Mouse (Mus musculus): Measurements from ENCODE around the gene Olfr430. TPM values are rescaled to one million over a fixed set of nuclear protein-coding genes. Genes with fewer than 3 reads are reported as not detected.
"Not testable (repeated sequence)": the region's sequence is repeated elsewhere in the genome, so short reads cannot be mapped to it uniquely, and the experiment has no call there.

Olfr430 gene
- total RNA-seq (2018; cell fraction: chromatin; rRNA removed): not detected
- total RNA-seq (2018; cell fraction: cytosol; rRNA removed): not detected
- total RNA-seq (2018; cell fraction: nucleus; rRNA removed): not detected
- polyA plus RNA-seq (2018): not detected in 3 replicates

DNA sequence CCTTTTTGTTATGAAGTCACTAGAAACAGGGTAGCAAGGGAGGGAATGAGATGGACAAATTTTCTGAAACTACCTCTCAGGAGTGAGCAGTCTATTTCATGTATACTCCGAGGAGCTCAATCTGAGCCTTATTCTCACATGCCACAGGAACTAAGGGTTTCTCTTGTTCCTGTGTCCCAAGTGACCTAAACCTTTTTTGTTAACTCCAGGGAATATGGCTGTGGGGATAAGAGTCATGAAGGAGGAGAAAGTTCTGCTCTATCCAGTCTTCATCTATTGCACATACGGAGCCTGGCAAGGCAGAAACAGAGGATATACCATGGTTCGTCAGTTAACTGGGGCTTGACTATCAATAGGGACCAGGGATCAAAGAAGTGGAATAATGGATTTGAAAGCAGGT lies at the start of gene Olfr430:
Gene Olfr430 (plus strand): TSS at position 301 of the 400 bp plus-strand sequence.
- no peaks in the 10 kb centered on the region for H3K36me3 ChIP-seq (ENCODE audit: inconsistent target)
- no peak within 1 kb of the TSS for H3K27ac ChIP-seq
- no peaks in the 10 kb centered on the region for H3K79me2 ChIP-seq (ENCODE audit: inconsistent target)
- H3K4me3 ChIP-seq (ENCODE audit: inconsistent target): no peak within 1 kb of the TSS
- WGBS (ENCODE audit: missing documents): 95% methylated on average over 3 of the region's 3 CpGs

DNA sequence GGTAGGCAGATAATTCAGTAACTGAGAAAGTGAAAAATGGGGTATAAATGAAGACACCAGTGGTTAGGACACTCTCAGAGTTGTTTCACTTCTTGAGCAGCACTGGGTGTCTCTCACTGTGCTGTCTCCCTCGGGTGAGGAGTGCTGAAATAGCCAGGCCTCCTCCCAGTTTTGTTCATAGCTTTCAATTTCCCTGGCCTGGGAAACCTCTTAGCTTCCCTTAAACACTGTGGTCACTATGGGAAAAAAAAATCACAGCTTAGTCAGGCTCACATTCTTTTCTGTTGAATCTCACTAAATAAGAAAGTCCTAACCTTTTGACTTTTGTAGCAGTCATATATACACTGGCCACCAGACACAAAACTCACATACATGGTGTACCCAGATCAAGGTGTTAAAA lies 34.7 kb upstream of the Olfr430 start, which contains the start of gene Ifi205:
Gene Ifi205 (minus strand): TSS at position 113 of the 400 bp plus-strand sequence.
- peaks cover 6% of the 10 kb centered on the region; the same call in 1 of the 2 replicates for H3K36me3 ChIP-seq (ENCODE audit: inconsistent target)
- H3K79me2 ChIP-seq (ENCODE audit: inconsistent target): peaks cover 35% of the 10 kb centered on the region; the same call in 1 of the 2 replicates
- H3K4me3 ChIP-seq (ENCODE audit: inconsistent target): no peak within 1 kb of the TSS
- 27% methylated on average over 1 of the region's 1 CpGs for WGBS (ENCODE audit: missing documents)
- H3K27ac ChIP-seq: no peak within 1 kb of the TSS

DNA sequence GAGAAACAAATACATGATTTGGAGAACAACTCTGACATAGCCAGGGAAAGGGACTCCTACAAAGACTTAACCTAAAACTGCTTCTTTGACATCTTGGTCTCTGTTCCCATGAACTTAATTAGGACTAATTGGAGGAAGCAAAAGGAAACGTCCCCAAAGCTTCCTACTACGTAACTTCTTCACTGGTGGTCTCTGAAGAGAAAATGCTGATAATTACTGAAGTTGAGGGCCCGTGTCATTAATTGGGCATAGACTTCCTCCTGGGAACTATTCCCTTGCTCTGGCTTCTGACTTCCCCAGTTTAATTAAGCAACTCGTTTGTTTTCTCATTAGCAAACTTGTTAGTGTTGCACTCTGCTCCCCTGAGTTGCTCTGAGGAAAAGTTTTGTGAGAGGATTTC lies 30.6 kb upstream of the Olfr430 start:
- 67% methylated on average over 4 of the region's 4 CpGs for WGBS (ENCODE audit: missing documents)
- H3K36me3 ChIP-seq (ENCODE audit: inconsistent target): no peaks in the 10 kb centered on the region
- no peak overlapping the region for H3K27ac ChIP-seq
- H3K79me2 ChIP-seq (ENCODE audit: inconsistent target): peaks cover 7% of the 10 kb centered on the region; the same call in 1 of the 2 replicates
- no peak overlapping the region for H3K4me3 ChIP-seq (ENCODE audit: inconsistent target)

DNA sequence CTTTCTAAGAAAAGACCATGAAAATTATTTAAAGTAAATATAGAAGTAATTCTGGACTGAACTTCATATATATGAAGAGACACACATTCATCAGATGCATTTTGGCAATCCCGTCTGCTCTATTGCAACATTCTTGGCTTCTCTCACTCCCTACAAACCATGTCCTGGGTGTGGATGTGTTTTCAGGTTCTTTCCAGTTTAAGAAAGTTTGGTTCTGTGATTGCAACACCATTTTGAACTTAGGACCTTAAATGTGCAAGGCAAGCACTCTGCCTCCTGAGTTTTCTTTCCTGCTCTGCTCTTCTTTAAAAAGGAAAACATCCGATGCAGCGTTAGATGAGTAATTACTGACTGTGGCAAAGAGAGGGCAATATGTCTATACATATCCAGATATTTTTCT lies 27.9 kb upstream of the Olfr430 start:
- H3K79me2 ChIP-seq (ENCODE audit: inconsistent target): no peaks in the 10 kb centered on the region

DNA sequence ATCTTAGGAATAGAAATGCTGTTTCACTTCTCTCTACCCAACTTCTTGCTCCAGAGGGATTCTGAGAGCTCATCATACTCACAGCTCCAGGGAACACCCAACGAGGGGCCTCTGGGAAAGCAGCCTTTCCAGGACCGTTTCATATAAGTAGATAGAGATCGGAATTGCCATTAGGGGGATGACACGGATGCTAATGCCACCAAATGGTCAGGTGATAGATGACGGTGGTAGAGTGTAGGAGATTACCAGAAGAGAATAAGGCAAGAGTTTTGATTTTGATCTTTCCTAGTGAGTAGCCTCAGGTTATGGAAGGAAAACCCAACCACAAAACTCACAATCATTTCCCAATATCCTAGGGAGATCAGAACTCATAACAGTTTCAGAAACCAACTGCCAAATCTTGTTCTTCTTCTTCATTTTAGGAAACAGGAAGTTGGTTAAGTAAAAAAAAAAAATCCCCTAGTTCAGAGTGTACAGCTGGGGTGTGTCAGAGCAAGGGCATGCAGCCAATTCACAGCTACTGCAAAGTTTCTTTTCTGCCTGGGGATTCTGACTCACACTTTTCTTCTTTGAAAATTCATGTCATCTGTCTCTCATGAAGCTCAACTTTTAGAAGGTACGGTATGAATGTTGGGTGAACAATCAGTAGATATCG lies 25.8 kb upstream of the Olfr430 start, which contains the start of gene Olfr433:
Gene Olfr433 (plus strand): TSS at position 183 of the 655 bp plus-strand sequence.
- Histone ChIP-seq H3K4me3 (ENCODE audit: inconsistent target) (no peak within 1 kb of the TSS), H3K27ac (peak within 1 kb of the TSS; percentile 52), H3K79me2 (ENCODE audit: inconsistent target) (no peaks in the 10 kb centered on the region), H3K36me3 (ENCODE audit: inconsistent target) (no peaks in the 10 kb centered on the region)
- WGBS (ENCODE audit: missing documents): 25% methylated on average over 7 of the region's 7 CpGs

More for the DNA sequence above, 27.9 kb upstream of the Olfr430 start:
- H3K4me3 ChIP-seq (ENCODE audit: inconsistent target): no peak overlapping the region
- H3K36me3 ChIP-seq (ENCODE audit: inconsistent target): no peaks in the 10 kb centered on the region
- 31% methylated on average over 3 of the region's 3 CpGs for WGBS (ENCODE audit: missing documents)
- H3K27ac ChIP-seq: no peak overlapping the region

DNA sequence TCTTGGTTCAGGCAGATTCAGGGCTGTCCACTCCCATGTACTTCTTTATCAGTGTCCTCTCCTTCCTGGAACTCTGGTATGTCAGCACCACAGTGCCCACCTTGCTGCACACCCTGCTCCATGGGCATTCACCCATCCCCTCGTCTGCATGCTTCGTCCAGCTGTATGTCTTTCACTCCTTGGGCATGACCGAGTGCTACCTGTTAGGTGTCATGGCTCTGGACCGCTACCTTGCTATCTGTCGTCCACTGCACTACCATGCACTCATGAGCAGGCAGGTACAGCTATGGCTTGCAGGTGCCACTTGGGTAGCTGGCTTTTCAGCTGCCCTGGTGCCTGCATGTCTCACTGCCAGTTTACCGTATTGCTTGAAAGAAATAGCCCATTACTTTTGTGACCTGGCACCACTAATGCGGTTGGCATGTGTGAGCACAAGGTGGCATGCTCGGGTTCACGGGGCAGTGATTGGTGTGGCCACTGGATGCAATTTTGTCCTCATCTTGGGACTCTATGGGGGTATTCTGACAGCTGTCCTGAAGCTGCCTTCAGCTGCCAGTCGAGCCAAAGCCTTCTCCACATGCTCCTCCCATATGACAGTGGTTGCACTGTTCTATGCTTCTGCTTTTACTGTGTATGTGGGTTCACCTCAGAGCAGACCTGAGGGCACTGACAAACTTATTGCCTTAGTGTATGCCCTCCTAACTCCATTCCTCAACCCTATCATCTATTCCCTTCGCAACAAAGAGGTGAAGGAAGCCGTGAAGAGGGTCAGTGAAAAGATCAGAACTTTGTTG lies 24.1 kb upstream of the Olfr430 start:
- WGBS (ENCODE audit: missing documents): 79% methylated on average over 12 of the region's 12 CpGs
- H3K79me2 ChIP-seq (ENCODE audit: inconsistent target); H3K4me3 ChIP-seq (ENCODE audit: inconsistent target); H3K36me3 ChIP-seq (ENCODE audit: inconsistent target); H3K27ac ChIP-seq: not testable (repeated sequence)

DNA sequence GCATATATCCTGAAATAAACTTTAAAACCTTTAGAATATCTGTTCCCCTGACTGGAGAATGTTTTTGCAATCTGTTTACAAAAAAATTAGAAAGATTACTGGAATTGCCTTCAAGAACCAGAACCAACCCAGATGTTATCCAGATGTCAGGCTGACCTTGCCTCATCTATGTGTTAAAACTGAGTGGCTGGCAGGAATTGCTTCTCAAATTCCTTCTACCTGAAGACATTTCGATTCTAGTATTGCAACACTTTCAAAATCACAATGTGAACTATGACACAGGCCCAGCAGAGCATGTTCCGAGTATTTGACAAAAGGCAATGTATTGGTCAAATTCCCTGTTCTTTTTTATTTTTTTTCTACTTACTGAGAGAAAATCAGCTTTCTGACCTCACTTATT lies 22.0 kb upstream of the Olfr430 start:
- no peak overlapping the region for H3K4me3 ChIP-seq (ENCODE audit: inconsistent target)
- H3K79me2 ChIP-seq (ENCODE audit: inconsistent target): no peaks in the 10 kb centered on the region
- whole genome bisulfite sequencing (ENCODE audit: missing documents): 79% methylated on average over 2 of the region's 2 CpGs
- no peak overlapping the region for H3K27ac ChIP-seq
- no peaks in the 10 kb centered on the region for H3K36me3 ChIP-seq (ENCODE audit: inconsistent target)

DNA sequence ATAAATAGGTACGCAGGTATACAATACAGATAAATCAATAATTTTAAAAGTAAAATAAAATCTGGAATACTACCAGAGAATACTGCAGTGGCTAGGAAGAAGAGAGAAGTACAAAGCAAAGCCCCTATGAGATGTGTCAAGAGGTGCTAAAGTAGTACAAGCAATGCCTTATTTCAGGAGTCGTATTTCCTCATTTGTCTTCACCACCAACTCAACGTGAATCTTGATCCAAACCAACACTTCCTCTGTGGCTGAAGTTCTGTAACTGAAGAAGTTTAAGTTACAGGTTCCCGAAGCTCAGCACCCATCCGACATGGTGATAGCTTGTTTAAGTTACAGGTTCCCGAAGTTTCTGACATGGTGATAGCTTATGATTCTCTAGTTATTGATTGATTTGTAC lies 18.2 kb upstream of the Olfr430 start:
- not testable (repeated sequence) for H3K4me3 ChIP-seq (ENCODE audit: inconsistent target); H3K79me2 ChIP-seq (ENCODE audit: inconsistent target); H3K27ac ChIP-seq; H3K36me3 ChIP-seq (ENCODE audit: inconsistent target)
- WGBS (ENCODE audit: missing documents): 27% methylated on average over 5 of the region's 6 CpGs

DNA sequence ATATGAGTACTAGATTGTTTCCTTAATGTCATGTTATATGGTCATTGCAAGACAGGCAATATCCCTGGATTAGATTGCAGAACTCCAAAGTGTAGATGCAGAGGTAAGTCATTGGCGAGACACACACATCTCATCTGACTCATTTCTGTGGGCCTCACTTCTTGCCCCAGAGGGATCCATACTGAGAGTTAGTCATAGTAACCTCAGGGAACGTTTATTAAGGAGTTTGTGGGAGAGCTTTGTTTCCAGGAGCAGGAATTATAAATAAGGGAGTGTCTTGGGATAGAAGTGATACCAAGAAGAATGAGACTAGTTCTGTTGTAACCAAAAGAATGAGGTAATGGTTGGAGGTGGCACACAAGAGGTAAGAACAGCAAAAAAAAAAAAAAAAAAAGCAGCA lies 17.5 kb upstream of the Olfr430 start, which contains the start of gene Olfr432:
Gene Olfr432 (plus strand): TSS at position 313 of the 400 bp plus-strand sequence.
- no peaks in the 10 kb centered on the region for H3K36me3 ChIP-seq (ENCODE audit: inconsistent target)
- H3K27ac ChIP-seq: no peak within 1 kb of the TSS
- no peak within 1 kb of the TSS for H3K4me3 ChIP-seq (ENCODE audit: inconsistent target)
- H3K79me2 ChIP-seq (ENCODE audit: inconsistent target): no peaks in the 10 kb centered on the region
- WGBS (ENCODE audit: missing documents): 69% methylated on average over 2 of the region's 2 CpGs

DNA sequence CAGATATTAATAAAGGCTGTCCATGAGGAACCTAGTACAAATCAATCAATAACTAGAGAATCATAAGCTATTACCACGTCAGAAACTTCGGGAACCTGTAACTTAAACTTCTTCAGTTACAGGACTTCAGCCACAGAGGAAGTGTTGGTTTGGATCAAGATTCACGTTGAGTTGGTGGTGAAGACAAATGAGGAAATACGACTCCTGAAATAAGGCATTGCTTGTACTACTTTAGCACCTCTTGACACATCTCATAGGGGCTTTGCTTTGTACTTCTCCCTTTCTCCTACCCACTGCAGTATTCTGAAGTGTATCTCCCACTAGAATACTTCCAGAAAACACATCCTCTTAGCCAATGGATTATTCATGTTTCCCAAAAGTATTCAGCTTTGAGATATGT lies 17.0 kb upstream of the Olfr430 start:
- not testable (repeated sequence) for H3K36me3 ChIP-seq (ENCODE audit: inconsistent target); H3K27ac ChIP-seq; H3K4me3 ChIP-seq (ENCODE audit: inconsistent target); H3K79me2 ChIP-seq (ENCODE audit: inconsistent target)
- 8% methylated on average over 3 of the region's 4 CpGs for WGBS (ENCODE audit: missing documents)

DNA sequence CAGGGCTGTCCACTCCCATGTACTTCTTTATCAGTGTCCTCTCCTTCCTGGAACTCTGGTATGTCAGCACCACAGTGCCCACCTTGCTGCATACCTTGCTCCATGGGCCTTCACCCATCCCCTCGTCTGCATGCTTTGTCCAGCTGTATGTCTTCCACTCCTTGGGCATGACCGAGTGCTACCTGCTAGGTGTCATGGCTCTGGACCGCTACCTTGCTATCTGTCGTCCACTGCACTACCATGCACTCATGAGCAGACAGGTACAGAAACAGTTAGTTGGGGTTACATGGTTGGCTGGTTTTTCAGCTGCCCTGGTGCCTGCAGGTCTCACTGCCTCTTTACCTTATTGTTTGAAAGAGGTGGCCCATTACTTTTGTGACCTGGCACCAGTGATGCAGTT lies 15.9 kb upstream of the Olfr430 start:
- Histone ChIP-seq H3K27ac (no peak overlapping the region), H3K4me3 (ENCODE audit: inconsistent target) (no peak overlapping the region), H3K79me2 (ENCODE audit: inconsistent target) (no peaks in the 10 kb centered on the region), H3K36me3 (ENCODE audit: inconsistent target) (no peaks in the 10 kb centered on the region)
- WGBS (ENCODE audit: missing documents): 94% methylated on average over 4 of the region's 4 CpGs

DNA sequence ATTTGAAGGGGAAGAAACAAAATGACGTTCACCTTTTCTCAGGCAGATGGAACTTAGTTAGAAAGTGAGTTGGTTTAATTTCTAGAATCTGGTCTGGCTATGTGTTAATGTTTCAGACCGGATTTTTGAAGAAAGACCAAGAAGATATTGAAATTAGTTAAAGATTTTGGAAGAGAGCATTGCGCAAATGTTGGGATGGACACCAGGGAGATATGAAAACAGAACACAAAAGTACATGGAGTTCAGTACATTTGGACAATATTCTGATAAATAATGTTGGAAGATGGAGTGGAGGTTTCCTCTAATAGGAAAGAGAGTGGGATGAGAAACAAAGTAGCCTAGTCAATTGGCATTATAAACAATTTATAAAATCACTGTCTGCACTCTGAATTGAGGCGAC lies 14.9 kb upstream of the Olfr430 start:
- Histone ChIP-seq H3K27ac (no peak overlapping the region), H3K36me3 (ENCODE audit: inconsistent target) (no peaks in the 10 kb centered on the region), H3K79me2 (ENCODE audit: inconsistent target) (no peaks in the 10 kb centered on the region), H3K4me3 (ENCODE audit: inconsistent target) (no peak overlapping the region)
- 88% methylated on average over 4 of the region's 4 CpGs for WGBS (ENCODE audit: missing documents)

DNA sequence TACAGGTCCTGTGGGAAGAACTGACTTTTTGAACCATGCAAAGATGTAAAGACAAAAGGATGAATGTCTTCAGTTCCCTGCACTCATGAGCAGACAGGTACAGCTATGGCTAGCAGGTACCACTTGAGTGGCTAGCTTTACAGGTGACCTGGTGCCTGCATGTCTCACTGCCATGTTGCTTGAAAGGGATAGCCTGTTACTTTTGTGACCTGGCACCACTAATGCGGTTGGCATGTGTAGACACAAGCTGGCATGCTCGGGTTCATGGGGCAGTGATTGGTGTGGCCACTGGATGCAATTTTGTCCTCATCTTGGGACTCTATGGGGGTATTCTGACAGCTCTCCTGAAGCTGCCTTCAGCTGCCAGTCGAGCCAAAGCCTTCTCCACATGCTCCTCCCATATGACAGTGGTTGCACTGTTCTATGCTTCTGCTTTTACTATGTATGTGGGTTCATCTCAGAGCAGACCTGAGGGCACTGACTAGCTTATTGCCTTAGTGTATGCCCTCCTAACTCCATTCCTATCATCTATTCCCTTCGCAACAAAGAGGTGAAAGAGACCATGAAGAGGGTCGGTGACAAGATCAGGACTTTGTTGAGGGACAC lies 14.4 kb upstream of the Olfr430 start:
- Histone ChIP-seq H3K4me3 (ENCODE audit: inconsistent target) (no peak overlapping the region), H3K27ac (no peak overlapping the region), H3K36me3 (ENCODE audit: inconsistent target) (no peaks in the 10 kb centered on the region), H3K79me2 (ENCODE audit: inconsistent target) (no peaks in the 10 kb centered on the region)
- 80% methylated on average over 5 of the region's 5 CpGs for WGBS (ENCODE audit: missing documents)

DNA sequence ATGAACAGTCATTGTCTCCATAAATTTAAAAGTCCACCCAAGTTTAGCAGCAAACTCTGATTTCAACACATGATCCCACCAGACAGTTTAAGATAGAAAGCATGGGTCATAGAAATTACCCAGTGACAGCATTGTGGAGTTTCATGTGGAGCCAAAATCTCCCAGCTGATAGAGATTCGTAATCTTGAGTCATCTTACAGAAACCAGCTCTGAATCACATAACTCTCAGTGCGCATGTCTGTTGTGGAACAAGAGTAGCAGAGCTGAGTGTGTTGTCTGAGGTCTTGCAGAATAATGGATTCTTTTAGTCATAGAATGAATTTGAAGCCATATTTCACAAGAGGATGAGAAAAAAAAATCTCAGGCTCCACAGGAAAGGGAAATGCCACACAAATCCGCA lies 13.4 kb upstream of the Olfr430 start:
- Histone ChIP-seq H3K4me3 (ENCODE audit: inconsistent target) (no peak overlapping the region), H3K36me3 (ENCODE audit: inconsistent target) (no peaks in the 10 kb centered on the region), H3K27ac (peak overlapping the region; percentile 19; the same call in 1 of the 2 replicates), H3K79me2 (ENCODE audit: inconsistent target) (no peaks in the 10 kb centered on the region)
- WGBS (ENCODE audit: missing documents): 31% methylated on average over 3 of the region's 3 CpGs

DNA sequence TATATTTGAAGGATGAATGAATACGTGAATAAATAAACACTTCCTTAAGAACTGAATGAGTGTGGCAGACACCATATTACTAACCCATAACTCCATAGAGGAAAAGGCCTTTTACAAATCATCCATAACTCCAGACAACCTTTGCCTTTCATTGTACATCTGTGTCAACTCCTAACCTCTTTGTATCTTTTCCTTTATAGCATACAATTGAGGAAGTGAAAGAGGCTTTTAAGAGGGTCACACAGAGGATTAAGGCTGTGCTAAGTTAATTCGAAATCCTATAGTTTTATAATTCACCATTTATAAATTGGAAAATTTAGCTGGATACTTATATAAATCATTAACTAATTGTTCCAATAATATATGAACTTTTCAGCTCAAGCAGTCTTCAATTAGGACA lies 11.2 kb upstream of the Olfr430 start:
- no peaks in the 10 kb centered on the region for H3K36me3 ChIP-seq (ENCODE audit: inconsistent target)
- no peak overlapping the region for H3K4me3 ChIP-seq (ENCODE audit: inconsistent target)
- H3K27ac ChIP-seq: no peak overlapping the region
- H3K79me2 ChIP-seq (ENCODE audit: inconsistent target): no peaks in the 10 kb centered on the region
- WGBS (ENCODE audit: missing documents): 50% methylated on average over 2 of the region's 2 CpGs

Measured in macrophage (primary cell).